Mouse (Mus musculus) ES-E14 (cell line): ENCODE data around the gene C1qtnf7. TPM values are rescaled to one million over a fixed set of nuclear protein-coding genes. Genes with fewer than 3 reads are reported as not detected.
A peak's percentile ranks its signal among the peaks of the same experiment; 100 is the strongest.

Experiments
- DNase-seq: peaks from one replicate; pipeline ENCODE4 v3.0.0-alpha.2; 2013; ENCODE audit warnings: low read depth, low spot score
- H3K27ac ChIP-seq: 2 replicates; pipeline ENCODE4 v1.5.1; 2012; ENCODE audit warnings: low read depth, mild to moderate bottlenecking, low read length, moderate library complexity, mixed read lengths; ENCODE audit not compliant: poor library complexity, insufficient read depth, severe bottlenecking
- H3K36me3 ChIP-seq: 2 replicates; pipeline ENCODE4 v1.6.1; 2012; ENCODE audit warnings: mild to moderate bottlenecking, low read length, moderate library complexity, mixed read lengths; ENCODE audit not compliant: control insufficient read depth, poor library complexity, insufficient read depth, severe bottlenecking
- H3K4me1 ChIP-seq, 2 experiments: fragments of 150-350 bp in 1 of 2; sonication (generic) in 1 of 2; 2 replicates each; pipeline ENCODE4 v1.6.1; 2012; ENCODE audit warnings: low read length in 2 of 2, mild to moderate bottlenecking in 1 of 2, mixed read lengths in 1 of 2; ENCODE audit not compliant: control insufficient read depth in 2 of 2, insufficient read depth in 2 of 2, poor library complexity in 1 of 2
- H3K4me3 ChIP-seq, 2 experiments: fragments of 150-350 bp in 1 of 2; sonication (generic) in 1 of 2; 2 replicates each; pipeline ENCODE4 v1.5.1; 2012; ENCODE audit warnings: low read length in 2 of 2, low read depth in 1 of 2, mild to moderate bottlenecking in 1 of 2, mixed read lengths in 1 of 2; ENCODE audit not compliant: insufficient read depth in 1 of 2, poor library complexity in 1 of 2, severe bottlenecking in 1 of 2
- H3K9ac ChIP-seq: 2 replicates; pipeline ENCODE4 v1.6.1; 2012; ENCODE audit warnings: low read depth, mild to moderate bottlenecking, low read length, mixed read lengths; ENCODE audit not compliant: poor library complexity, insufficient read depth, severe bottlenecking
- H3K9me3 ChIP-seq: fragments of 150-350 bp; sonication (generic); 2 replicates; pipeline ENCODE4 v1.6.1; 2012; ENCODE audit warnings: low read depth, mild to moderate bottlenecking, low read length; ENCODE audit not compliant: control insufficient read depth, insufficient read depth
- CHD2 ChIP-seq: IDR thresholded peaks from 2 replicates; pipeline ENCODE4 v1.6.1; 2014; ENCODE audit warnings: mild to moderate bottlenecking, low read depth, low read length, inconsistent platforms
- HCFC1 ChIP-seq: IDR thresholded peaks from 2 replicates; pipeline ENCODE4 v1.6.1; 2012; ENCODE audit warnings: low read length, inconsistent platforms, borderline replicate concordance; ENCODE audit not compliant: insufficient read depth
- MAFK ChIP-seq: IDR thresholded peaks from 2 replicates; pipeline ENCODE4 v1.6.1; 2014; ENCODE audit warnings: mild to moderate bottlenecking, low read depth, low read length, inconsistent platforms; ENCODE audit not compliant: insufficient read depth
- ZC3H11A ChIP-seq: IDR thresholded peaks from 2 replicates; pipeline ENCODE4 v1.6.1; 2012; ENCODE audit warnings: low read depth, mild to moderate bottlenecking, inconsistent platforms, low read length, borderline replicate concordance
- ZNF384 ChIP-seq: IDR thresholded peaks from 2 replicates; pipeline ENCODE4 v1.6.1; 2012; ENCODE audit warnings: low read depth, low read length, inconsistent platforms
- in situ Hi-C, 2 experiments: fragments of 600-800 bp; cut with MboI; formaldehyde crosslinking; loops; one replicate each; pipeline ENCODE4 v1.15.1; 2025; ENCODE audit warnings: low sequenced_read_pairs in 2 of 2, inconsistent platforms in 1 of 2; ENCODE audit not compliant: unreplicated experiment in 2 of 2
- total RNA-seq: library from RNA; depleted of rRNA; stranded (reverse); fragments of 300-350 nt; gene quantifications from 2 replicates; pipeline ENCODE4 v1.2.3, GENCODE M21; 2012

The C1qtnf7 gene
- total RNA-seq, 1 experiment: not detected

- Histone ChIP-seq H3K4me1 (0 out of 4 replicates have a peak, but pooled peaks cover 0 to 2% of the 10 kb centered on the region in 2 experiments), H3K36me3 (no peaks in the 10 kb centered on the region), H3K4me3 (no peak overlapping the region), H3K9me3 (no peaks in the 10 kb centered on the region), H3K9ac (no peak overlapping the region), H3K27ac (no peak overlapping the region)
- no peak for TF ChIP-seq HCFC1
- TF ChIP-seq ZNF384: 0 out of 2 replicates have a peak, but pooled peaks have one; percentile 14
- in situ Hi-C loops: no loop called here
- DNase-seq: no peak
These were observed 40.1 kb downstream of the C1qtnf7 start for GRCm38 (mm10) chr5:43555406-43555805.

- Histone ChIP-seq H3K27ac (no peak overlapping the region), H3K4me3 (no peak overlapping the region), H3K9ac (no peak overlapping the region), H3K36me3 (no peaks in the 10 kb centered on the region), H3K9me3 (no peaks in the 10 kb centered on the region), H3K4me1 (0 out of 4 replicates have a peak, but pooled peaks cover 0 to 2% of the 10 kb centered on the region in 2 experiments)
- in situ Hi-C loops: no loop called here
- TF ChIP-seq ZC3H11A (no peak), CHD2 (no peak), ZNF384 (no peak), HCFC1 (no peak), MAFK (no peak)
- DNase-seq: no peak
These were observed 42.1 kb downstream of the C1qtnf7 start for GRCm38 (mm10) chr5:43557436-43557835.

- in situ Hi-C loops: no loop called here
- Histone ChIP-seq H3K9me3 (no peaks in the 10 kb centered on the region), H3K4me1 (no peaks in the 10 kb centered on the region), H3K9ac (no peak overlapping the region), H3K27ac (no peak overlapping the region), H3K36me3 (no peaks in the 10 kb centered on the region), H3K4me3 (no peak overlapping the region)
- TF ChIP-seq MAFK: no peak
- no peak for TF ChIP-seq ZNF384
- no peak for TF ChIP-seq HCFC1
- no peak for TF ChIP-seq ZC3H11A
- no peak for TF ChIP-seq CHD2
- no peak for DNase-seq
These were observed 46.4 kb downstream of the C1qtnf7 start for GRCm38 (mm10) chr5:43561639-43562252.

GRCm38 (mm10) chr5:43569720-43570359 lies 54.5 kb downstream of the C1qtnf7 start:
- Histone ChIP-seq H3K4me1 (no peaks in the 10 kb centered on the region), H3K9me3 (no peaks in the 10 kb centered on the region), H3K4me3 (no peak overlapping the region), H3K27ac (no peak overlapping the region), H3K36me3 (no peaks in the 10 kb centered on the region), H3K9ac (no peak overlapping the region)
- TF ChIP-seq CHD2: no peak
- no peak for TF ChIP-seq HCFC1
- DNase-seq: no peak
- in situ Hi-C loops: no loop called here

GRCm38 (mm10) chr5:43582876-43583275 lies 67.5 kb downstream of the C1qtnf7 start:
- DNase-seq: peak; percentile 20
- TF ChIP-seq MAFK (no peak), HCFC1 (no peak), ZC3H11A (no peak), CHD2 (no peak), ZNF384 (no peak)
- H3K9ac ChIP-seq: no peak overlapping the region

More at GRCm38 (mm10) chr5:43582876-43583275, 67.5 kb downstream of the C1qtnf7 start:
- Histone ChIP-seq H3K27ac (no peak overlapping the region), H3K4me1 (peaks cover 0 to 2% of the 10 kb centered on the region in 2 experiments; a peak in 1 of 4 replicates), H3K36me3 (no peaks in the 10 kb centered on the region), H3K4me3 (no peak overlapping the region), H3K9me3 (no peaks in the 10 kb centered on the region)
- in situ Hi-C loops: no loop called here
